Mouse (Mus musculus) lung, adult 2 months (tissue): ENCODE data around the gene P4ha2.

Source experiments
- CTCF ChIP-seq: fragments of 200-500 bp; IDR thresholded peaks from 2 replicates; pipeline ENCODE4 v1.5.1; 2011; ENCODE audit warnings: mild to moderate bottlenecking, low read length, control low read depth; ENCODE audit not compliant: insufficient read depth
- POLR2A ChIP-seq: fragments of 200-500 bp; IDR thresholded peaks from 2 replicates; pipeline ENCODE4 v1.6.1; 2011; ENCODE audit warnings: low read depth, mild to moderate bottlenecking, control low read depth, low read length, borderline replicate concordance; ENCODE audit errors: extremely low read depth

- TF ChIP-seq POLR2A (no peak), CTCF (no peak)
Observed at GRCm38 (mm10) chr11:54156504-54156903, 56.6 kb downstream of the P4ha2 start.
